Mouse (Mus musculus) midbrain, postnatal 0 days (tissue): Measurements from ENCODE around the gene Hist1h2ap. TPM values are rescaled to one million over a fixed set of nuclear protein-coding genes. Genes with fewer than 3 reads are reported as not detected.
A peak's percentile ranks its signal among the peaks of the same experiment; 100 is the strongest.
"Not testable (repeated sequence)": the region's sequence is repeated elsewhere in the genome, so short reads cannot be mapped to it uniquely, and the experiment has no call there.

Source experiments
- ATAC-seq: fragments of 200-750 bp; cut with Nextera tagmentation; 2 replicates; pipeline ENCODE4 v1.8.0; 2017; ENCODE audit warnings: moderate number of reproducible peaks, mild to moderate bottlenecking, moderate TSS enrichment, moderate library complexity; ENCODE audit not compliant: low FRiP score
- DNase-seq: peaks from one replicate; pipeline ENCODE4 v3.0.0-alpha.2; 2015; ENCODE audit warnings: low spot score
- H3K27ac ChIP-seq: fragments of 300-500 bp; sonication (generic); 2 replicates; pipeline ENCODE4 v1.5.1; 2014; ENCODE audit warnings: low read depth, mild to moderate bottlenecking, low read length, mixed read lengths
- H3K27me3 ChIP-seq: fragments of 300-500 bp; sonication (generic); 2 replicates; pipeline ENCODE4 v1.6.1; 2014; ENCODE audit warnings: low read length, control low read depth, mixed read lengths; ENCODE audit not compliant: insufficient read depth
- H3K36me3 ChIP-seq: fragments of 300-500 bp; sonication (generic); 2 replicates; pipeline ENCODE4 v1.6.1; 2014; ENCODE audit warnings: low read length, control low read depth, mixed read lengths; ENCODE audit not compliant: insufficient read depth
- H3K4me1 ChIP-seq: fragments of 300-500 bp; sonication (generic); 2 replicates; pipeline ENCODE4 v1.6.1; 2014; ENCODE audit warnings: mild to moderate bottlenecking, control low read depth, antibody characterized with exemption, low read length, mixed read lengths; ENCODE audit not compliant: insufficient read depth
- H3K4me2 ChIP-seq: fragments of 300-500 bp; sonication (generic); 2 replicates; pipeline ENCODE4 v1.6.1; 2014; ENCODE audit warnings: low read depth, mild to moderate bottlenecking, low read length, mixed read lengths; ENCODE audit not compliant: poor library complexity, severe bottlenecking
- H3K4me3 ChIP-seq: fragments of 300-500 bp; sonication (generic); 2 replicates; pipeline ENCODE4 v1.5.1; 2014; ENCODE audit warnings: low read depth, mild to moderate bottlenecking, low read length, moderate library complexity
- H3K9ac ChIP-seq: fragments of 300-500 bp; sonication (generic); replicated peaks from 2 replicates; pipeline ENCODE4 v1.6.1; 2014; ENCODE audit warnings: mild to moderate bottlenecking, low read length, moderate library complexity, mixed read lengths; ENCODE audit not compliant: poor library complexity, severe bottlenecking
- H3K9me3 ChIP-seq: fragments of 300-500 bp; sonication (generic); 2 replicates; pipeline ENCODE4 v1.6.1; 2016; ENCODE audit warnings: low read length, control low read depth
- CTCF ChIP-seq: IDR thresholded peaks from 2 replicates; pipeline ENCODE4 v1.5.1; 2016; ENCODE audit warnings: antibody characterized with exemption, mild to moderate bottlenecking
- WGBS: fragments of 180-500 bp; shearing (Covaris S2); extraction: QIAGEN DNeasy Blood & Tissue Kit; methylation state at CpG from one replicate; pipeline ENCODE4 v1.1.7; 2014; 5-methylcytosine and 5-hydroxymethylcytosine counted together
- polyA plus RNA-seq: library from polyadenylated mRNA; unstranded; fragments of >200 nt; fragmentation: Nextera tagmentation; extraction: Ambion mirVana; gene quantifications from 2 replicates; pipeline ENCODE4 v1.2.1, GENCODE M21; 2015
- total RNA-seq: library from RNA; depleted of rRNA; stranded (reverse); fragments of >200 nt; gene quantifications from 2 replicates; pipeline ENCODE4 v1.2.3, GENCODE M21; 2014; rRNA removed

The Hist1h2ap gene
- 409 and 620 TPM in 2 replicates for total RNA-seq
- 282 and 299 TPM in 2 replicates for polyA plus RNA-seq

GRCm38 (mm10) chr13:21833461-21833860 lies at the start of gene Hist1h2ap, which contains the start of gene Hist1h2br:
Hist1h2ap (minus strand) TSS chr13:21833507.
Hist1h2br (plus strand) TSS chr13:21833743.
- not testable (repeated sequence) for DNase-seq, H3K4me2 ChIP-seq, H3K27me3 ChIP-seq, H3K9me3 ChIP-seq, H3K4me1 ChIP-seq, H3K36me3 ChIP-seq, H3K27ac ChIP-seq, H3K4me3 ChIP-seq, H3K9ac ChIP-seq
- peak; percentile 96 for ATAC-seq
- WGBS: no CpG with 5 or more reads among the region's 24 CpGs

DNA sequence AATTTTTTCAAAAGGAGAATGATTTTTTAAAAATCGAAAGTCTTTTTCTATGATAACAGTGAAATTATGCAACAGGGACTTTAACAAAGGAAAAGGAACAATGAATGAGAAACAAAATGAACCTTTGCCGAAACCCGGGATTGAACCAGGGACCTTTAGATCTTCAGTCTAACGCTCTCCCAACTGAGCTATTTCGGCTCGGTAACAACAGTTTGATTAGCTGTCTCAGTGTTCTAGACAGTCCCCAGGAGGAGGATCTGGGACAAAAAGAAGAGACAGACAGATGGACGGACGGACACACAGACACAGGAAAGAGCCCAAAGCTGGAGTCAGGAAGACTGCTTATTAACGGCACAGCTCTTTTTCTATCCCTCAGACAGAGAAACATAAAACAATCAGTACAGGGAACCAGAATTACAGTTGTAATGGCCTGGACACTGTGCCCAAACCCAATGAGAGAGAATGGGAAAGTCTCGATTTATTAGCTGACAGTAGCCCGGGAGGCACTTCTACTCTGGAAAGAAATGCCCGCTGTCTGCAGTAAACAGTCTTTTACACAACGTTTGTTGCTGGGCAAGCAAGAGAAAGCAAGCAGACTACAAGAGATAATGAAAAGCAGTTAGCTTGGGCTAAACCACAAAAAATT lies 49.6 kb upstream of the Hist1h2ap start:
- Histone ChIP-seq H3K27me3 (peaks cover 4% of the 10 kb centered on the region; the same call in 1 of the 2 replicates), H3K27ac (no peak overlapping the region), H3K4me3 (peak overlapping the region; percentile 33), H3K4me2 (peak overlapping the region; percentile 50), H3K9me3 (no peaks in the 10 kb centered on the region), H3K4me1 (no peaks in the 10 kb centered on the region), H3K36me3 (no peaks in the 10 kb centered on the region), H3K9ac (no peak overlapping the region)
- TF ChIP-seq CTCF: no peak
- ATAC-seq (peak; percentile 60; the same call in 1 of the 2 replicates), DNase-seq (peak; percentile 70)
- 3% methylated on average over 13 of the region's 13 CpGs for WGBS

- Histone ChIP-seq H3K27me3 (peaks cover 4% of the 10 kb centered on the region; the same call in 1 of the 2 replicates), H3K4me3 (peak overlapping the region; percentile 33), H3K9ac (no peak overlapping the region), H3K27ac (no peak overlapping the region), H3K9me3 (no peaks in the 10 kb centered on the region), H3K4me1 (no peaks in the 10 kb centered on the region), H3K36me3 (no peaks in the 10 kb centered on the region), H3K4me2 (peak overlapping the region; percentile 50)
- ATAC-seq (no peak), DNase-seq (peak; percentile 24)
- 3% methylated on average over 27 of the region's 27 CpGs for whole genome bisulfite sequencing
- TF ChIP-seq CTCF: no peak
Measured at GRCm38 (mm10) chr13:21881878-21882669, 48.8 kb upstream of the Hist1h2ap start.

DNA sequence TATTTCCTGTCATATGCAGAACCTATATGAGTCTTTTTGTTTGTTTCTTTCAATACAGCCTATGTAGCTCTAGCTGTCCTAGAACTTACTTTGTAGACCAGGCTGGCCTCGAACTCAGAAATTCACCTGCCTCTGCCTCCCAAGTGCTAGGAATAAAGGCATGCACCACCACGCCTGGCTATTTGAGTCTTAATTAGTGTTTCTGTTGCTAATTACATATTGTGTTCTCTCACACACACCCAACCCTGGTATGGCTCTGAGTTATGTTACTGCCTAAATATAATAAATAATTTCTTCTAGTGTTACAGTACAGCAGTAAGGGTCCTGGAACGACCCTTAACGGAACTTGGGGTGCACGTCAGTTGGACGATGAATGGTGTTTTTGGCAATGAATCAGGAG lies 47.4 kb upstream of the Hist1h2ap start:
- no peaks in the 10 kb centered on the region for H3K36me3 ChIP-seq
- no peak for DNase-seq
- no peak overlapping the region for H3K4me3 ChIP-seq
- 87% methylated on average over 6 of the region's 6 CpGs for WGBS
- H3K4me1 ChIP-seq: no peaks in the 10 kb centered on the region
- H3K27ac ChIP-seq: no peak overlapping the region
- ATAC-seq: no peak
- H3K9me3 ChIP-seq: no peaks in the 10 kb centered on the region
- TF ChIP-seq CTCF: no peak
- H3K27me3 ChIP-seq: peaks cover 4% of the 10 kb centered on the region; the same call in 1 of the 2 replicates
- no peak overlapping the region for H3K9ac ChIP-seq
- no peak overlapping the region for H3K4me2 ChIP-seq

GRCm38 (mm10) chr13:21865503-21865902 lies 32.2 kb upstream of the Hist1h2ap start:
- H3K27ac ChIP-seq, ATAC-seq, H3K27me3 ChIP-seq, H3K4me2 ChIP-seq, H3K9ac ChIP-seq, H3K9me3 ChIP-seq, H3K36me3 ChIP-seq, H3K4me1 ChIP-seq, DNase-seq, H3K4me3 ChIP-seq: not testable (repeated sequence)
- WGBS: 72% methylated on average over 3 of the region's 3 CpGs

DNA sequence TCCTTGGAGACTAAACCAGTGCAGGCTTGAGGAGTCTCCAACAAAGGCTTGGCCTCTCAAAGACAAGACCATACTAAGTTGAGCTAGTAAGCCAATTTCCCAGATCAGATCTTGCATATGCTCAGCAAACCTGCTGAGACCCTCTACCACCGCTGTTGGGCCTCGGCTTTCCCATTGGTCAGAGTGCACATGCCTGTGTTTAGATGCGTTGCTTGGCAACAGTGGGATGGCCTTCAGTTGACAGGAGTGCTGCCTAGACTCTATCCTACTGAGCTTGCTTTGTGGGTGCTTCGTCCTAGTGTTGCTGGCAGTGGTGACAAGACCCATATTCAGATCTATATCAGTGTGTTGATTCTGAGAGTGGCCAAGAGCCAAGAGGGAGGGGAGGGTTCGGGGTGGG lies 28.3 kb upstream of the Hist1h2ap start:
- Histone ChIP-seq H3K27me3 (no peaks in the 10 kb centered on the region), H3K9me3 (no peaks in the 10 kb centered on the region), H3K4me1 (no peaks in the 10 kb centered on the region), H3K27ac (no peak overlapping the region), H3K9ac (no peak overlapping the region), H3K4me3 (no peak overlapping the region), H3K36me3 (no peaks in the 10 kb centered on the region), H3K4me2 (no peak overlapping the region)
- no peak for TF ChIP-seq CTCF
- ATAC-seq: no peak
- 11% methylated on average over 5 of the region's 5 CpGs for WGBS
- DNase-seq: no peak
